Mouse (Mus musculus): ENCODE measurements around the gene Carmil2. TPM values are rescaled to one million over a fixed set of nuclear protein-coding genes. Genes with fewer than 3 reads are reported as not detected.

Carmil2 gene
- total and polyA plus RNA-seq, 2 experiments from 2014 or later, result 6.0 to 30.5 TPM

DNA sequence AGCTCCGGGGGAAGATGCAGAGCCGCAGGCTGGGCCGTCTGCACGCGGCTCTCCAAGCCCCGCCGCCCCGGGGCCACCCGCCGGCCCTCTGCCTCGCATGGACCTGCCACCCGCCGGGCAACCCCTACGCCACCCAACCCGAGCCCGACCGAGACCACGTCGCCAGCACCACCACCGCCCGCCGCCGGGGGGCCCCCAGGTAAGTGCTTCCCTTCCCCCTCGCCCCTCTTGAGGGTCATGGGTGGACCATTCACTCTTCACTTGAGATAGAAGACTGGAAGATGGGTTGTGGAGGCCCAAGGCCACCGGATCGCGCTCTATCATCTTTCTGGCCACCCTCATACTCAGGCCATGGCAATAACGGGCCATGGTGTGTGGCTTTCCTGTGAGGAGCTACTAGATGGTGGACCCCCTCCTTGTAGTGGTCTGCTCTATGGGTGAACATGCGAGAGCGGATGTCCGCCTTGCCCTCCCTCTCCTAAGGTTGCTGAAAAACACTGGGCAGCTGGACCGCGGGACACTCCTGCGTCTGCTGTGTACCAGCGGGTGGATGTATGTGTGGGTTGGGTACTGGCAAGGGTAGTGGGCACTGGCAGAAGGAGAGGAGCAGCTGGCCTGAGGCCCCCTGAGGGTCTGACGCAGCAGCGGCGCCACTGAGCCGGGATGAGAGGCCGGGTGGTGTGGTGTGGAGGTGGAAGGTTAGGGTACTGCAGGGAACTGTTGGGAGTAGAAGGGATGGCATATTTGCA is 8.2 kb downstream of the Carmil2 start:
- ATAC-seq, result peak; percentile 77
- H3K4me3 ChIP-seq (ENCODE audit: low read length), result peak overlapping the region; percentile 62
- H3K9ac ChIP-seq (replicated peaks; ENCODE audit: low read length), result peak overlapping the region; percentile 66
- H3K9me3 ChIP-seq (ENCODE audit: low read length), result no peaks in the 10 kb centered on the region
- peak overlapping the region; percentile 77 for H3K4me2 ChIP-seq (ENCODE audit: low read depth, low read length)
- DNase-seq (ENCODE audit: low spot score), result peak; percentile 76
- no peaks in the 10 kb centered on the region for H3K4me1 ChIP-seq (ENCODE audit: insufficient read depth, low read length)
- peak; percentile 62 for TF ChIP-seq CTCF (IDR thresholded peaks at IDR 0.05; ENCODE audit: low read depth)
- peaks cover 21% of the 10 kb centered on the region; the same call in 1 of the 2 replicates for H3K36me3 ChIP-seq (ENCODE audit: insufficient read depth, low read length)
- 3% methylated on average over 40 of the region's 40 CpGs for WGBS
- no peaks in the 10 kb centered on the region for H3K27me3 ChIP-seq (ENCODE audit: insufficient read depth, low read length)
- peak overlapping the region; percentile 93 for H3K27ac ChIP-seq

DNA sequence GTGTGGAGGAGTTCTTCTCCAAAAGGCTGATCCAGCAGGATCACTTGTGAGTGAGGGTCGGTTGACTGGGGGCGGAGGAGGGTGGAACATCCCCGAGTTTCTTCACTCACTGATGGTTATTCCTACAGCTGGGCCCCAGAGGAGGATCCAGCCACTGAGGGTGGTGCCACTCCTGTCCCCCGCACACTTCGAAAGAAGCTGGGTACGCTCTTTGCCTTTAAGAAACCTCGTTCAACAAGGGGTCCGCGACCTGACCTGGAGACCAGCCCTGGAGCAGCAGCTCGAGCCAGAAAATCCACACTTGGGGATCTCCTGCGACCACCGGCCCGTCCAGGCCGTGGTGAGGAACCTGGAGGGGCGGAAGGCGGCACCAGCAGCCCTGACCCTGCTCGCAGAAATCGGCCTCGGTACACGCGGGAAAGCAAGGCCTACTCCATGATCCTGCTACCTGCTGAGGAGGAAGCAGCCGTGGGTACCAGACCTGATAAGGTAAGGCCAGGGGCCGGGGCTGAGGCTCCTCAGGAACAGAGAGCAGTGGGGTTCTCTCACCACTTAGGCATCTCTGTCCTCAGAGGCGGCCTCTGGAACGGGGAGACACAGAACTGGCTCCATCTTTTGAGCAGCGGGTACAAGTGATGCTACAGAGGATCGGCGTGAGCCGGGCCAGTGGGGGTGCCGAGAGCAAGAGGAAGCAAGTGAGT is 9.2 kb downstream of the Carmil2 start:
- H3K9ac ChIP-seq (replicated peaks; ENCODE audit: low read length), result peak overlapping the region; percentile 66
- H3K27ac ChIP-seq, result peak overlapping the region; percentile 93
- H3K4me3 ChIP-seq (ENCODE audit: low read length), result peak overlapping the region; percentile 62
- H3K4me1 ChIP-seq (ENCODE audit: insufficient read depth, low read length), result peaks cover 5% of the 10 kb centered on the region
- no peaks in the 10 kb centered on the region for H3K27me3 ChIP-seq (ENCODE audit: insufficient read depth, low read length)
- TF ChIP-seq CTCF (IDR thresholded peaks at IDR 0.05; ENCODE audit: low read depth), result no peak
- no peak for DNase-seq (ENCODE audit: low spot score)
- H3K36me3 ChIP-seq (ENCODE audit: insufficient read depth, low read length), result peaks cover 21% of the 10 kb centered on the region; the same call in 1 of the 2 replicates
- peak overlapping the region; percentile 77 for H3K4me2 ChIP-seq (ENCODE audit: low read depth, low read length)
- ATAC-seq, result no peak
- no peaks in the 10 kb centered on the region for H3K9me3 ChIP-seq (ENCODE audit: low read length)
- WGBS, result 82% methylated on average over 30 of the region's 30 CpGs

DNA sequence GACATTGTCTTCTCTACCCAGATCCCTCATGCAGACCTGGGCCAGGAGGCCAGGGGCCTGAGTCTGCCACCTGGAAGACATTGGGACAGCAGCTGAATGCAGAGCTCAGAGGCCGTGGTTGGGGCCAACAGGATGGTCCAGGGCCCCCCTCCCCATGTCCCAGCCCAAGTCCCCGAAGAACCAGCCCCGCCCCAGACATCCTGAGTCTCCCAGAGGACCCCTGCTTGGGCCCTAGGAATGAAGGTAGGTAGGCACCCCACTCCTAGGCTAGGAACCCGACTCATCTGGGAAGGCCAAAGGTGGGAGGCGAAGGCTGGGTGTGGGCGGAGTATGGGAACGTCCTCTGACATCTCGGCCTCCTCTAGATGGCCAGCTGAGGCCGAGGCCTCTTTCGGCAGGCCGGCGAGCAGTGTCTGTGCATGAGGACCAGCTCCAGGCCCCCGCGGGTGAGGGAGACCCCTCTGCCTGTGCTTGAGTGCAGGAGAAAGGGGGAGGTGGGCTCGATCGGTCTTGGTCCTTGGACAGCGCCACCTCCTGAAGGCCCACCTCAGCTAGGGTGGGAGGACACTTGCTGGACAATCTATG is 11.2 kb downstream of the Carmil2 start:
- no peak for TF ChIP-seq CTCF (IDR thresholded peaks at IDR 0.05; ENCODE audit: low read depth)
- Histone ChIP-seq H3K36me3 (ENCODE audit: insufficient read depth, low read length) (peaks cover 21% of the 10 kb centered on the region; the same call in 1 of the 2 replicates), H3K27ac (no peak overlapping the region), H3K4me1 (ENCODE audit: insufficient read depth, low read length) (peaks cover 11% of the 10 kb centered on the region), H3K9me3 (ENCODE audit: low read length) (no peaks in the 10 kb centered on the region), H3K9ac (replicated peaks; ENCODE audit: low read length) (no peak overlapping the region), H3K4me3 (ENCODE audit: low read length) (no peak overlapping the region), H3K27me3 (ENCODE audit: insufficient read depth, low read length) (no peaks in the 10 kb centered on the region), H3K4me2 (ENCODE audit: low read depth, low read length) (no peak overlapping the region)
- ATAC-seq, result no peak
- no peak for DNase-seq (ENCODE audit: low spot score)
- 88% methylated on average over 17 of the region's 17 CpGs for WGBS

GRCm38 (mm10) chr8:105698734-105699133 is 12.7 kb downstream of the Carmil2 start:
- Histone ChIP-seq H3K9ac (replicated peaks; ENCODE audit: low read length) (no peak overlapping the region), H3K4me3 (ENCODE audit: low read length) (no peak overlapping the region), H3K9me3 (ENCODE audit: low read length) (no peaks in the 10 kb centered on the region), H3K27me3 (ENCODE audit: insufficient read depth, low read length) (no peaks in the 10 kb centered on the region), H3K36me3 (ENCODE audit: insufficient read depth, low read length) (peaks cover 21% of the 10 kb centered on the region; the same call in 1 of the 2 replicates), H3K4me2 (ENCODE audit: low read depth, low read length) (no peak overlapping the region), H3K4me1 (ENCODE audit: insufficient read depth, low read length) (peaks cover 11% of the 10 kb centered on the region), H3K27ac (no peak overlapping the region)
- TF ChIP-seq CTCF (IDR thresholded peaks at IDR 0.05; ENCODE audit: low read depth), result no peak
- ATAC-seq (no peak), DNase-seq (ENCODE audit: low spot score) (no peak)
- 84% methylated on average over 5 of the region's 5 CpGs for WGBS

DNA sequence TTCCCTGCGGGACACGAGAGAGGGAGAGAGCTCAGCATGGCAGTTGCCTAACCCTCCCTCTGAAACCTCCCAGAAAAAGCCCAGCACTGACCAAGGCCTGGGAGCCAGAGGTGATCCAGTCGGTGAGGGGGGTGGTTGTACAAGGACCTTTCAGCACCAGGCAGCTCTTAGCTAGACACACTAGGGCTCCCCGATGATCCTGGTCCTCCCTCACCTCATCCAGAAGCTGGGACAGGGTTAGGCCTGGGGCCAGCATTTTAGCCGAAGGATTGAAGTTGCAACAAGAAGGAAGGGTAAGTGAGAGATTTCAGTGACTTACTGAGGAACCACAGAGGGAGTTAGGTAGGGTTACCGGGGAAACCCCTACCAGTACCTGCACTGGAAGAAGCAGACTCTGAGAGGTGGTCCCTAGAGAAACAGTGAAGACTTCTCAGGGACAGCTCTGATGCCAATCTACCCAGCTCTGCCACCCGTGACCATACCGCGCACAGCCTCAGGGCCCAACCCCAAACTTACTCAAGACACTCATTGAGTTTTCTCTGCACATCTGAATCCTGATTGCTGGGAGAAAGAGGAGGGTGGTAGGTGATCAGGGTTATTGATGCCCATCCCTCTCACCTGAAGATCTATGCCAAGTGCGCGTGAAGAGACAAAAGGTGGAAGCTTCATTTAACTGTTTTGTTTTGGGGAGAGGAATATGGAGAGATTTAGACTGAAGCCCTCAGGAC is 13.6 kb downstream of the Carmil2 start:
- no peak for TF ChIP-seq CTCF (IDR thresholded peaks at IDR 0.05; ENCODE audit: low read depth)
- H3K9me3 ChIP-seq (ENCODE audit: low read length), result no peaks in the 10 kb centered on the region
- peak overlapping the region; percentile 53; the same call in 1 of the 2 replicates for H3K9ac ChIP-seq (replicated peaks; ENCODE audit: low read length)
- peaks cover 11% of the 10 kb centered on the region for H3K4me1 ChIP-seq (ENCODE audit: insufficient read depth, low read length)
- peaks cover 25% of the 10 kb centered on the region; the same call in 1 of the 2 replicates for H3K36me3 ChIP-seq (ENCODE audit: insufficient read depth, low read length)
- no peaks in the 10 kb centered on the region for H3K27me3 ChIP-seq (ENCODE audit: insufficient read depth, low read length)
- ATAC-seq (no peak), DNase-seq (ENCODE audit: low spot score) (no peak)
- H3K27ac ChIP-seq, result 0 out of 2 replicates have a peak overlapping the region, but pooled peaks have one; percentile 92
- peak overlapping the region; percentile 98 for H3K4me2 ChIP-seq (ENCODE audit: low read depth, low read length)
- peak overlapping the region; percentile 72 for H3K4me3 ChIP-seq (ENCODE audit: low read length)
- 87% methylated on average over 11 of the region's 11 CpGs for WGBS

GRCm38 (mm10) chr8:105700566-105700965 is 14.5 kb downstream of the Carmil2 start:
- Histone ChIP-seq H3K4me2 (ENCODE audit: low read depth, low read length) (peak overlapping the region; percentile 98), H3K27ac (peak overlapping the region; percentile 92), H3K9me3 (ENCODE audit: low read length) (no peaks in the 10 kb centered on the region), H3K36me3 (ENCODE audit: insufficient read depth, low read length) (peaks cover 25% of the 10 kb centered on the region; the same call in 1 of the 2 replicates), H3K27me3 (ENCODE audit: insufficient read depth, low read length) (no peaks in the 10 kb centered on the region), H3K4me3 (ENCODE audit: low read length) (peak overlapping the region; percentile 72), H3K9ac (replicated peaks; ENCODE audit: low read length) (peak overlapping the region; percentile 53), H3K4me1 (ENCODE audit: insufficient read depth, low read length) (peaks cover 11% of the 10 kb centered on the region)
- no peak for TF ChIP-seq CTCF (IDR thresholded peaks at IDR 0.05; ENCODE audit: low read depth)
- DNase-seq (ENCODE audit: low spot score) (peak; percentile 55), ATAC-seq (peak; percentile 54)
- 1% methylated on average over 21 of the region's 21 CpGs for WGBS
